Mouse (Mus musculus) induced T-regulatory cell, adult 2 months (primary cell): ENCODE results near the gene Skint2.

Experiments used
- DNase-seq: peaks from one replicate; pipeline ENCODE4 v3.0.0-alpha.2; 2012; ENCODE audit warnings: low read depth

Gene Skint2

GRCm38 (mm10) chr4:112556894-112557293 lies at the start of gene Skint2:
Gene Skint2 (plus strand): TSS chr4:112557194.
- no peak for DNase-seq
